Mouse (Mus musculus) adrenal gland, adult (tissue): ENCODE data around the gene Rprd1b.

Source experiments
- DNase-seq, 2 experiments: peaks; one replicate each; pipeline ENCODE4 v3.0.0; 2022 to 2023; ENCODE audit warnings: low spot score in 1 of 2; ENCODE audit not compliant: inconsistent age in 2 of 2

Gene Rprd1b

GRCm38 (mm10) chr2:158144750-158145527, 116.6 kb downstream of the Rprd1b start:
- no peak for DNase-seq

- DNase-seq = peak in 1 of 2 experiments; percentile 47
Observed at GRCm38 (mm10) chr2:158145528-158146065, 117.3 kb downstream of the Rprd1b start.

GRCm38 (mm10) chr2:158146223-158146622, 117.9 kb downstream of the Rprd1b start, which contains the start of gene Tgm2:
Gene Tgm2 (minus strand): TSS chr2:158146436.
- DNase-seq = peak; percentile 90 to 96

- no peak for DNase-seq
Observed at GRCm38 (mm10) chr2:158146971-158147370, 118.7 kb downstream of the Rprd1b start.

DNA sequence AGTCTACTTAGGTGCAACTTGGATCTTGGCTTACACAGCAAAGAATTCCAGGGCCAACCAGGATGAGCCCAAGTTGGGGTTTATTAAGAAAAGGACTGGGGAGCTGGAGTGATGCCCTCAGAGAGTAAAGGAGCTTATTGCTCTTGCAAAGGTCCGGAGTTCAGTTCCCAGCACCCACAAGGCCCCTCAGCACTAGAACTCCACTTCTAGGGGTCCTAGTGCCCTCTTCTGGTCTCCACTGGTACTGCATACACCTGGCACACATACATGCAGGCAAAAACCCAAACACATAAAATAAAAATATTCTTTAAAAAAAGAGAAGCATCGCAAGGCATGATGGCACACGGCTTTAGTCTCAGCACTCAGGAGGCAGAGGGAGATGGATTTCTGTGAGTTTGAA, 122.8 kb downstream of the Rprd1b start:
- no peak for DNase-seq

DNA sequence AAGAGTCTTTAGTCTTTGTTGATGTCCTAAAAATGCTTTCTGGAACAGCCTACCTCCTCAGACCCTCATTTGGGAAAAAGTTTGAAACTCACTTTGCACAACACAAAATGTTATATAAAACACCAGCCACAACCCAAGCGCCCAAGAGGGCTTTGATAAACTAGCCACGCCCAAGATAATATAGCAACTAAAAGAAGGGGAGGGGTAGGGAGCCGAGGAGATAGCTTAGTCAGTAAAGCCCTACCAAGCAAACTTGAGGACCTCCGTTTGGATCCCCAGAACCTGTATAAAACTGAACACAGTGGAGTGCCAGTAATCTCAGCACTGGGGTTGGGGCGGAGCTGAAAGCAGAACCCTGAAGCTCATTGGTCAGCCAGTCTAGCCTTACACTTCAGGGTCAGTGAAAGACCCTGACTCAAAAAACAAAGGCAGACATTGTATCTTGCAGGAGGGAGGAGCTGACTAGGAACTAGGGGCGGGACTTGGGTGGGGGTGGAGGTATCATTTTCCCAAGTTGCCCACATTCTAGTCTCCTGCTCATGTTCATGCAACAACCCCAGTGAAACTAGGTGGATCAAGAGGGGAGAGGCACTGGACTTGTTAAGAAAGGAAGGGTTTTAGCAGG, 124.5 kb downstream of the Rprd1b start:
- DNase-seq = no peak

- DNase-seq = peak in 1 of 2 experiments; percentile 67
Observed at GRCm38 (mm10) chr2:158153728-158154343, 125.5 kb downstream of the Rprd1b start.

GRCm38 (mm10) chr2:158154641-158155040, 126.3 kb downstream of the Rprd1b start:
- DNase-seq = peak in 1 of 2 experiments; percentile 39

GRCm38 (mm10) chr2:158155101-158155500, 126.8 kb downstream of the Rprd1b start:
- DNase-seq = no peak

DNA sequence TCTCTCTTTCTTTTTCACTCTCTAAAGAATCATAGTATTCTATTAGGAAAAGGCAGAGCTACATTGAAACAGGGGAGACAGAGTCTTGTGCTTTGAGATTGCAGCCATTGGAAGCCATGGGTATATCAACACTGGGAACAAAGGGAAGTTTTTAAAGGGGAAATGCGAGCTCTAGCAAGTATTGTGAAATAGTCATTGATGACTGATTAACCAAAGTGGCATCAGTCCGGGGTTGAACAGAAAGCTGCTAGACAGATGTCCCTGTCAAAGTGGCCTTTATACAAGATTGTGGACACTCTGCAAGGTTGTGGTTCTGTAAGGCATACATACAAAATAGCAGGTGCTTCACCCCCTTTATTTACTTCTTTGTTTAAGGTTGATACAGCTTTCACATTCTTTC, 127.3 kb downstream of the Rprd1b start:
- DNase-seq = no peak

DNA sequence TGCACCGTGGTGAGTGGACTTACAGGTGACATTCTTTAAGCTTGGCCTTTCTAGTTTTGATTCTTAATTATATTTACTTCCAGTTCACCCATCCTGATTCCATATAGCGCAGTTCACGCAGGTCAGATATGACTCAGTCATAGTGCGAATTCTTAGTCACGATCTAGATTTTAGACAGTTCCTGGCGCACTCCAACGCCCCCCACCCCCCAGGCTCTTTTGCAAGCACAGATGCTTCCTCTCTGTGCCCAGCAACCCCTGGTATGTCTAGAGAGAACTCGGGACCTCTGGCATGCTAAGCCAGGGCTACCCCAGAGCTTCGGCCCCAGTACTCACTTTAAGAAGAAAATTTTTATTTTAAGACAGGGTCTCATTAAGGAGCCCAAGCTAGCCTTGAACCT, 128.2 kb downstream of the Rprd1b start:
- no peak for DNase-seq

DNA sequence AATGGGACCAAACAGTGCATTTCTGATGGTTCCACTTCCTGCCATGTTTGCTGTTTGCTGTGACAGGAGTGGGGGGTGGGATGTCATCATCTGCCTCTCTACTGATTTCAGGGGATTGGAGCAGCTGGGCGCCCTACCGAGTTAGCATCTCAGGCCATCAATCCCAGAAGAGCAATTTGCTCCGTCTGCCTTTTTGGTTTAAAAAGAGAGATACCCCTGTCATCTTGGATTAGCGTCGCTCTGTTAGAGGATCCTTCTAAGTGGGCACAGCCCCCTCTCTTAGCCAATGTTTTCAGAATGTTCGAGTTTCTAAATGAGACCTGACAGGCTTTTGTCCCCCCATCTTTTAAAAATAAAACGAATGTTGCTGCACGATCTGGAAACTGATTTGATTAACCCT, 129.4 kb downstream of the Rprd1b start:
- DNase-seq = no peak

DNA sequence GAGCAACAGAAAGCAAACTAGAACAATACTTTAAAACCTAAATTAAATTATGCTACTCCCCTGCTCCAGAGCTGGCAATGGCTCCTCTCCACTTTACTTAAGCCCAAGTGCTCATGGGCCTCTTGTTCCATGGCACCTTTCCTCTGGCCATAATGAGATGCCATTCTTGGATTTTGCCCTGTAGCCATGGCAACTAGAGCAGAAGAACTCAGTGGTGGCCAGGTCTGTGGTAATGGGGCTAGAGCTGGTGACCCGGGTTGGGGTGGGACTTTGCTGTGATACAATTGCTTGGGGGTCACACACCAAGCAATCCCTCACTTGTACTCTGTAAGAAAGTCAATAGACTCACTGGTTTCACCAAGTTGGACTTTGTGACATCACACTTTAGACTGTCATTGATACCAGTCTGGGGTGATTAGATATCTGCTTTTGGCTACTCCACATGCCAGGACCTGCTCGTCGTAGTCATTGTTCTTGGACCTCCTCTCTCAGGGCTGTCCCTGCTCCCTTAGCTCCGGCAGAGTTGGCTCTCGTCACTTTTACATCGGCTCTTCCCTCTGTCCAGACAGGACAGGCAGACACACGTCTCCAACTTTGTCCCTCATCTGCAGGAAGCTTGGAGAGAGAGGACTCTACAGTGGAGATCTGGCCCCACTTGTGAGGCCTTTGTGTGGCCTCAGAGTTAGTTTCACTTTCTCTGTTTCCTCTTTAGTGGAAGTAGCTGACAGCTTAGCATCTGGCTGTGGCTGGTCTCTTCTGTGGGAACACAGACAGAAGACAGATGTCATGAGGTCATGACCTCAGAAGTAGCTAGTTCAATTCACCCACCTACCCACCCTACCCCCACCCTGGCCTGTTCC, 131.3 kb downstream of the Rprd1b start:
- peak in 1 of 2 experiments; percentile 59 for DNase-seq

GRCm38 (mm10) chr2:158161761-158162160, 133.5 kb downstream of the Rprd1b start:
- DNase-seq = peak in 1 of 2 experiments; percentile 53

DNA sequence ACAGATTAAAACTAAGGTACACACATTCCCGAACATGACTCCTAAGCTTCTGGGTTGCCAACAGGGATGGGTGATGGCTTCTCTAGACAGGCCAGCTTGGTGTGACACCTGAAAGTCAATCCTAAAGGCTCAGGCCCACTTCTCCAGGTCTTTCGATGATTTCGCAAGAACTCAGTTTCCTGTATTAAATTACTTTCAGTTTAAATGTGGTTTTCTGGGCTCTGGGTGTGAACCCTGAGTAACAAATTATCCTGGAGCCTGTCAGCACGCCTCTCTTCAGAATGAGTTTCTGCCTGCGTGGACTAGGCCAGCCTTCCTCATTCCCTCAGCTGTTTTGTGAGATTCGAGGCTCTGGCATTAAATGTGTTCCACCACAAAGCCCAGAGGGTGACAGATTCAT, 134.7 kb downstream of the Rprd1b start:
- no peak for DNase-seq

GRCm38 (mm10) chr2:158165776-158166175, 137.5 kb downstream of the Rprd1b start:
- no peak for DNase-seq

DNA sequence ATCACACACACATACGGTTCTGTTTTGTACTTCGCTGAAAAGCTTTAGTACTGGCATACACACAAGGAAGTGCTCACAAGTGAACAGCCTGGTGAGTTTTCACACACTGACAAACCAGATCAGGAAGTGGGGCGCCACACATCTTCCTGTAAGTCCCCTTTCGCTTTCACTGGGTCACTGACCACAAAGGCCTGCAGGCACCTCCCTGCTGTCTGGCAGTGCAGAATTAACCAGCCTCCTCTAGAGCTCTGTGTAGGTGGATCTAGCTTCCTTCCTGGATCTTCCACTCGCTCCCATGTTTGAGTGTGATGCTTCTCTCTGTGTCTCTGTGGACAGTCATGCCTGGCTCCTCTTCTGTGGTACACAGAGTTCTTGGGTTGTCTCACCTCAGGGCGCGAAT, 138.3 kb downstream of the Rprd1b start:
- peak in 1 of 2 experiments; percentile 69 for DNase-seq

DNA sequence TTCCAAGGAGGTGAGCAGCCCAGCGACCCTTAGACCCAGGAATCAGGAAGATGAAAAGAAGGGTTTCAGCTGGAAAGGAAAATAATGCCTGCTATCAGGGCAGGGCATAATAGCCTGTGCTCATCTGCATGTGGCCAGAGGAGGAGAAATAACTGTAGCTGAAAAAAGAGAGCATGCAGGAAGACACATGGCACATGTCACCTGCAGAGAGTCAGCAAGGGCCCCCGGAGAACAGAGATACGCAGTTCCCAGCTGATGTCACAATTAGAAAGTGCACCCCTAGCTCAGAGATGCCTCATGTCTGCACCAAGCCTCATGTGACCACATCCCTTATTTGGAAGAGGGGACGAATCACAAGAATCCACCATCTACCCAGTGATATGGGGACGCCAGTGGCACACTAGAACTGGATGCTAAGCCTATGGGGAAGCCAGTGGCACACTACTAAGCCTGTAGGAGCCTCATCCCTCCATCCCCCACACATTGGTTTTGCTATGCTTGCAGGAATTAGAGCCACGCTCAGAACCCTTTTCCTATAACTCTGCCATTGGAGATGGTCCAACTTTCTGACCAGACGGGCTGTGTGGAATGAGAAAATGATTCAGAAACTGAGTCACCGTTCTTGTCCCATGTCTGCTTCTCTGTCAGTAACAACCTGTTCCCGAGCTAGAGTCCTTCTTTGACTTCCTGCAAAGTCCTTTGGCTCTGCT, 139.4 kb downstream of the Rprd1b start:
- peak; percentile 63 to 76 for DNase-seq

- peak in 1 of 2 experiments; percentile 64 for DNase-seq
Observed at GRCm38 (mm10) chr2:158168741-158169211, 140.5 kb downstream of the Rprd1b start.

DNA sequence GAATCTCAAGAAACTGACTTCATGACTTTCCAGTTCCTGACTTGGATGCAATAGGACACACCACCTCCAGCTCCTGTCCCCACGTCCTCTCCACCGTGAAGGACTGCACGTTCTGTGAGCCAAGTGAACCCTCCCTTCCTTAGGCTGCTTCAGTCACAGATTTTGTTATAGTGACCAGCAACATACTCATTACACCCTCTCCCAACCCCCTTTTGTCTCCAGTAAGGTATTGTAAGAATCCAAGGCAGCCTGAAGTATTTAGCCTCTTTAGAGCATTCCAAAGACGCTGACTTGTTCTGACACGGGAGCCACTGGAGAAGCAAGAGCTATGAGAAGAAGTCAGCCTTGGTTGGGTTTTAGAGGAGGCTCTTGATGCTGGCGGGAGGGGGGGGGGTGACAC, 141.1 kb downstream of the Rprd1b start:
- DNase-seq = no peak
